Mouse (Mus musculus) embryonic facial prominence, embryonic 10.5 days (tissue): Measurements from ENCODE around the gene AC109138.7. TPM values are rescaled to one million over a fixed set of nuclear protein-coding genes. Genes with fewer than 3 reads are reported as not detected.
A peak's percentile ranks its signal among the peaks of the same experiment; 100 is the strongest.

Experiments used
- DNase-seq: peaks from one replicate; pipeline ENCODE4 v3.0.0-alpha.2; 2017; ENCODE audit warnings: low spot score
- H3K27ac ChIP-seq: fragments of 300-500 bp; sonication (generic); replicated peaks from 2 replicates; pipeline ENCODE4 v1.5.1; 2016; ENCODE audit warnings: mild to moderate bottlenecking
- H3K27me3 ChIP-seq: fragments of 300-500 bp; sonication (generic); replicated peaks from 2 replicates; pipeline ENCODE4 v1.6.1; 2016; ENCODE audit warnings: low read depth, mild to moderate bottlenecking; ENCODE audit not compliant: poor library complexity, severe bottlenecking
- H3K36me3 ChIP-seq: fragments of 300-500 bp; sonication (generic); replicated peaks from 2 replicates; pipeline ENCODE4 v1.6.1; 2016; ENCODE audit warnings: mild to moderate bottlenecking, moderate library complexity
- H3K4me1 ChIP-seq: fragments of 300-500 bp; sonication (generic); 2 replicates; pipeline ENCODE4 v1.6.1; 2016
- H3K4me3 ChIP-seq: fragments of 300-500 bp; sonication (generic); 2 replicates; pipeline ENCODE4 v1.5.1; 2016; ENCODE audit warnings: mild to moderate bottlenecking, moderate library complexity
- H3K9me3 ChIP-seq: fragments of 300-500 bp; sonication (generic); 2 replicates; pipeline ENCODE4 v1.6.1; 2016; ENCODE audit warnings: mild to moderate bottlenecking
- WGBS: fragments of 180-500 bp; shearing (Covaris S2); methylation state at CpG from one replicate; pipeline ENCODE4 v1.1.7; 2016; 5-methylcytosine and 5-hydroxymethylcytosine counted together
- polyA plus RNA-seq: library from polyadenylated mRNA; unstranded; fragments of >200 nt; fragmentation: Nextera tagmentation; extraction: Ambion mirVana; gene quantifications from 2 replicates; pipeline ENCODE4 v1.2.1, GENCODE M21; 2016

The AC109138.7 gene
- polyA plus RNA-seq, 1 experiment from 2014 or later: not detected

- 0 out of 2 replicates have a peak overlapping the region, but pooled peaks have one; percentile 51 for H3K27ac ChIP-seq
These were observed 13.3 kb downstream of the AC109138.7 start for GRCm38 (mm10) chr19:4227446-4227845.

GRCm38 (mm10) chr19:4227894-4228678 is 13.9 kb downstream of the AC109138.7 start:
- H3K4me3 ChIP-seq: no peak overlapping the region
- peak; percentile 77 for DNase-seq
- WGBS: 20% methylated on average over 8 of the region's 8 CpGs
- H3K9me3 ChIP-seq: no peaks in the 10 kb centered on the region
- H3K27ac ChIP-seq: 0 out of 2 replicates have a peak overlapping the region, but pooled peaks have one; percentile 51
- peaks cover 35% of the 10 kb centered on the region for H3K27me3 ChIP-seq
- no peaks in the 10 kb centered on the region for H3K36me3 ChIP-seq
- H3K4me1 ChIP-seq: peaks cover 38% of the 10 kb centered on the region

More at GRCm38 (mm10) chr19:4227446-4227845, 13.3 kb downstream of the AC109138.7 start:
- peaks cover 38% of the 10 kb centered on the region for H3K4me1 ChIP-seq
- H3K4me3 ChIP-seq: no peak overlapping the region
- H3K9me3 ChIP-seq: no peaks in the 10 kb centered on the region
- peaks cover 37% of the 10 kb centered on the region for H3K27me3 ChIP-seq
- H3K36me3 ChIP-seq: peaks cover 2% of the 10 kb centered on the region; the same call in 1 of the 2 replicates
- DNase-seq: no peak
- 77% methylated on average over 5 of the region's 5 CpGs for WGBS

- Histone ChIP-seq H3K27me3 (peaks cover 35% of the 10 kb centered on the region), H3K9me3 (no peaks in the 10 kb centered on the region), H3K36me3 (no peaks in the 10 kb centered on the region), H3K27ac (no peak overlapping the region), H3K4me1 (peaks cover 38% of the 10 kb centered on the region), H3K4me3 (no peak overlapping the region)
- WGBS: 74% methylated on average over 4 of the region's 4 CpGs
- DNase-seq: no peak
These were observed 14.7 kb downstream of the AC109138.7 start for GRCm38 (mm10) chr19:4228891-4229290.

GRCm38 (mm10) chr19:4229451-4230076 is 15.4 kb downstream of the AC109138.7 start:
- peak overlapping the region; percentile 7; the same call in 1 of the 2 replicates for H3K27ac ChIP-seq

GRCm38 (mm10) chr19:4230415-4230814 is 16.3 kb downstream of the AC109138.7 start:
- Histone ChIP-seq H3K4me3 (no peak overlapping the region), H3K27ac (no peak overlapping the region), H3K36me3 (no peaks in the 10 kb centered on the region), H3K9me3 (no peaks in the 10 kb centered on the region), H3K27me3 (peaks cover 35% of the 10 kb centered on the region), H3K4me1 (peaks cover 38% of the 10 kb centered on the region)
- DNase-seq: no peak
- 79% methylated on average over 8 of the region's 8 CpGs for WGBS

More at GRCm38 (mm10) chr19:4229451-4230076, 15.4 kb downstream of the AC109138.7 start:
- Histone ChIP-seq H3K36me3 (no peaks in the 10 kb centered on the region), H3K9me3 (no peaks in the 10 kb centered on the region), H3K4me3 (no peak overlapping the region), H3K27me3 (peaks cover 35% of the 10 kb centered on the region), H3K4me1 (peaks cover 38% of the 10 kb centered on the region)
- WGBS: 38% methylated on average over 9 of the region's 9 CpGs
- DNase-seq: no peak

- DNase-seq: peak; percentile 93
- Histone ChIP-seq H3K27me3 (peaks cover 35% of the 10 kb centered on the region), H3K36me3 (no peaks in the 10 kb centered on the region), H3K27ac (peak within 1 kb of the TSS; percentile 78), H3K4me3 (peak within 1 kb of the TSS; percentile 66), H3K4me1 (peaks cover 47% of the 10 kb centered on the region), H3K9me3 (no peaks in the 10 kb centered on the region)
- WGBS: 12% methylated on average over 26 of the region's 26 CpGs
These were observed 17.4 kb downstream of the AC109138.7 start, which contains the start of gene Pold4 for GRCm38 (mm10) chr19:4231253-4232185. Gene Pold4 (plus strand): TSS chr19:4231899.

- 80% methylated on average over 2 of the region's 2 CpGs for WGBS
- H3K4me1 ChIP-seq: peaks cover 52% of the 10 kb centered on the region
These were observed 18.0 kb downstream of the AC109138.7 start for GRCm38 (mm10) chr19:4232186-4232572.

GRCm38 (mm10) chr19:4232651-4233050 is 18.5 kb downstream of the AC109138.7 start:
- H3K27me3 ChIP-seq: peaks cover 25% of the 10 kb centered on the region
- H3K36me3 ChIP-seq: no peaks in the 10 kb centered on the region
- H3K27ac ChIP-seq: 0 out of 2 replicates have a peak overlapping the region, but pooled peaks have one; percentile 78
- no peak for DNase-seq
- WGBS: 81% methylated on average over 7 of the region's 7 CpGs
- peaks cover 50% of the 10 kb centered on the region for H3K4me1 ChIP-seq
- H3K4me3 ChIP-seq: peak overlapping the region; percentile 66
- no peaks in the 10 kb centered on the region for H3K9me3 ChIP-seq

More at GRCm38 (mm10) chr19:4232186-4232572, 18.0 kb downstream of the AC109138.7 start:
- DNase-seq: no peak
- Histone ChIP-seq H3K27ac (peak overlapping the region; percentile 78), H3K4me3 (peak overlapping the region; percentile 66), H3K27me3 (peaks cover 29% of the 10 kb centered on the region), H3K36me3 (no peaks in the 10 kb centered on the region), H3K9me3 (no peaks in the 10 kb centered on the region)

GRCm38 (mm10) chr19:4234548-4234947 is 20.4 kb downstream of the AC109138.7 start:
- 81% methylated on average over 4 of the region's 4 CpGs for WGBS
- no peak overlapping the region for H3K4me3 ChIP-seq
- DNase-seq: no peak
- no peak overlapping the region for H3K27ac ChIP-seq
- no peaks in the 10 kb centered on the region for H3K36me3 ChIP-seq
- peaks cover 43% of the 10 kb centered on the region for H3K4me1 ChIP-seq
- peaks cover 10% of the 10 kb centered on the region for H3K27me3 ChIP-seq
- no peaks in the 10 kb centered on the region for H3K9me3 ChIP-seq

GRCm38 (mm10) chr19:4240247-4240668 is 26.1 kb downstream of the AC109138.7 start:
- H3K9me3 ChIP-seq: no peaks in the 10 kb centered on the region
- DNase-seq: no peak
- H3K27ac ChIP-seq: no peak overlapping the region
- 57% methylated on average over 8 of the region's 8 CpGs for WGBS
- H3K4me3 ChIP-seq: no peak overlapping the region
- H3K36me3 ChIP-seq: no peaks in the 10 kb centered on the region
- peaks cover 26% of the 10 kb centered on the region for H3K4me1 ChIP-seq
- no peaks in the 10 kb centered on the region for H3K27me3 ChIP-seq

- no peaks in the 10 kb centered on the region for H3K9me3 ChIP-seq
- DNase-seq: no peak
- no peaks in the 10 kb centered on the region for H3K27me3 ChIP-seq
These were observed 28.3 kb downstream of the AC109138.7 start for GRCm38 (mm10) chr19:4242416-4242815.

GRCm38 (mm10) chr19:4244775-4245174 is 30.6 kb downstream of the AC109138.7 start:
- Histone ChIP-seq H3K4me3 (no peak overlapping the region), H3K27me3 (no peaks in the 10 kb centered on the region), H3K9me3 (no peaks in the 10 kb centered on the region), H3K36me3 (no peaks in the 10 kb centered on the region), H3K27ac (no peak overlapping the region), H3K4me1 (peaks cover 7% of the 10 kb centered on the region)
- 83% methylated on average over 6 of the region's 6 CpGs for WGBS
- DNase-seq: no peak

More at GRCm38 (mm10) chr19:4242416-4242815, 28.3 kb downstream of the AC109138.7 start:
- Histone ChIP-seq H3K4me1 (peaks cover 12% of the 10 kb centered on the region), H3K27ac (no peak overlapping the region), H3K4me3 (no peak overlapping the region), H3K36me3 (no peaks in the 10 kb centered on the region)
- WGBS: 66% methylated on average over 3 of the region's 3 CpGs
